Mouse (Mus musculus) hindbrain, embryonic 16.5 days (tissue): ENCODE data around the gene Izumo2. TPM values are rescaled to one million over a fixed set of nuclear protein-coding genes. Genes with fewer than 3 reads are reported as not detected.

Experiments used
- ATAC-seq: fragments of 200-750 bp; cut with Nextera tagmentation; 2 replicates; pipeline ENCODE4 v1.8.0; 2017; ENCODE audit warnings: moderate TSS enrichment, moderate library complexity
- H3K27ac ChIP-seq: fragments of 300-500 bp; sonication (generic); 2 replicates; pipeline ENCODE4 v1.5.1; 2014; ENCODE audit warnings: low read depth, mild to moderate bottlenecking, control low read depth, low read length, moderate library complexity
- H3K27me3 ChIP-seq: fragments of 300-500 bp; sonication (generic); replicated peaks from 2 replicates; pipeline ENCODE4 v1.6.1; 2014; ENCODE audit warnings: low read length; ENCODE audit not compliant: control insufficient read depth, insufficient read depth
- H3K36me3 ChIP-seq: fragments of 300-500 bp; sonication (generic); 2 replicates; pipeline ENCODE4 v1.6.1; 2014; ENCODE audit warnings: mild to moderate bottlenecking, low read length, moderate library complexity, mixed read lengths; ENCODE audit not compliant: control insufficient read depth, insufficient read depth
- H3K4me1 ChIP-seq: fragments of 300-500 bp; sonication (generic); 2 replicates; pipeline ENCODE4 v1.6.1; 2014; ENCODE audit warnings: low read depth, low read length; ENCODE audit not compliant: control insufficient read depth, insufficient read depth
- H3K4me2 ChIP-seq: fragments of 300-500 bp; sonication (generic); 2 replicates; pipeline ENCODE4 v1.6.1; 2014; ENCODE audit warnings: mild to moderate bottlenecking, low read length, control low read depth, moderate library complexity
- H3K4me3 ChIP-seq: fragments of 300-500 bp; sonication (generic); 2 replicates; pipeline ENCODE4 v1.5.1; 2014; ENCODE audit warnings: mild to moderate bottlenecking, low read length, control low read depth, moderate library complexity
- H3K9ac ChIP-seq: fragments of 300-500 bp; sonication (generic); 2 replicates; pipeline ENCODE4 v1.6.1; 2014; ENCODE audit warnings: low read depth, mild to moderate bottlenecking, control low read depth, low read length, moderate library complexity
- H3K9me3 ChIP-seq: fragments of 300-500 bp; sonication (generic); 2 replicates; pipeline ENCODE4 v1.6.1; 2014; ENCODE audit warnings: mild to moderate bottlenecking, low read length, moderate library complexity; ENCODE audit not compliant: control insufficient read depth
- WGBS: fragments of 180-500 bp; shearing (Covaris S2); extraction: QIAGEN DNeasy Blood & Tissue Kit; methylation state at CpG from one replicate; pipeline ENCODE4 v1.1.7; 2014; 5-methylcytosine and 5-hydroxymethylcytosine counted together
- polyA plus RNA-seq: library from polyadenylated mRNA; unstranded; fragments of >200 nt; fragmentation: Nextera tagmentation; extraction: Ambion mirVana; gene quantifications from 2 replicates; pipeline ENCODE4 v1.2.1, GENCODE M21; 2015

Izumo2 gene
- polyA plus RNA-seq: not detected in 2 replicates

GRCm38 (mm10) chr7:44708574-44708973 lies at the start of gene Izumo2:
Gene Izumo2 (plus strand): TSS chr7:44708742.
- Histone ChIP-seq H3K36me3 (no peaks in the 10 kb centered on the region), H3K27ac (no peak within 1 kb of the TSS), H3K27me3 (no peaks in the 10 kb centered on the region), H3K4me2 (no peak within 1 kb of the TSS), H3K4me1 (no peaks in the 10 kb centered on the region), H3K9ac (no peak within 1 kb of the TSS), H3K4me3 (no peak within 1 kb of the TSS), H3K9me3 (no peaks in the 10 kb centered on the region)
- 72% methylated on average over 14 of the region's 14 CpGs for WGBS
- no peak for ATAC-seq

DNA sequence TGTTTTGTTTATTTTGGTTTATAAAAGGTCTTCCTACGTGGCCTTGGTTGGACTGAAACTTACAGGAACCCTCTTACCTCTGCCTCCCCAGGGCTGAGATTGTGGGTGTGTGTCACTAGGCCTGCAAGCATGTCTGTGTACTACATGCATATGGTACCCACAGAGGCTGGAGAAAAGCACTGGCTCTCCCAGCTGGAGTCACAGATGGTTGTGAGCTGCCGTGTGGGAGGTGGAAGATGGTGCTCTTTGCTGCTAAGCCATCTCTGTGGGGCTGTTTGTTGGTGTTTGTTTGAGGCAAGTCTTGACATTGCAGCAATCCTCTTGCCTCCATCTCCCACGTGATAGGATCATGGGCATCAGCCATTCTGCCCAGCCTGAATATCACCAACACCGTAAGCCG lies 47.3 kb upstream of the Izumo2 start:
- no peak for ATAC-seq

GRCm38 (mm10) chr7:44662168-44662567 lies 46.4 kb upstream of the Izumo2 start:
- H3K27me3 ChIP-seq: no peaks in the 10 kb centered on the region
- no peak overlapping the region for H3K4me2 ChIP-seq
- no peaks in the 10 kb centered on the region for H3K36me3 ChIP-seq
- no peak overlapping the region for H3K27ac ChIP-seq
- no peak overlapping the region for H3K9ac ChIP-seq
- no peaks in the 10 kb centered on the region for H3K4me1 ChIP-seq
- no peaks in the 10 kb centered on the region for H3K9me3 ChIP-seq
- no peak overlapping the region for H3K4me3 ChIP-seq
- WGBS: 26% methylated on average over 8 of the region's 8 CpGs
- no peak for ATAC-seq

More for the DNA sequence above, 47.3 kb upstream of the Izumo2 start:
- Histone ChIP-seq H3K27ac (no peak overlapping the region), H3K9me3 (no peaks in the 10 kb centered on the region), H3K36me3 (no peaks in the 10 kb centered on the region), H3K9ac (no peak overlapping the region), H3K27me3 (no peaks in the 10 kb centered on the region), H3K4me2 (no peak overlapping the region), H3K4me1 (no peaks in the 10 kb centered on the region), H3K4me3 (no peak overlapping the region)
- 82% methylated on average over 5 of the region's 5 CpGs for WGBS

GRCm38 (mm10) chr7:44662569-44662968 lies 46.0 kb upstream of the Izumo2 start:
- no peaks in the 10 kb centered on the region for H3K4me1 ChIP-seq
- H3K9me3 ChIP-seq: no peaks in the 10 kb centered on the region
- no peaks in the 10 kb centered on the region for H3K27me3 ChIP-seq
- no peaks in the 10 kb centered on the region for H3K36me3 ChIP-seq
- H3K9ac ChIP-seq: no peak overlapping the region
- 10% methylated on average over 3 of the region's 3 CpGs for WGBS
- no peak overlapping the region for H3K4me2 ChIP-seq
- H3K27ac ChIP-seq: no peak overlapping the region
- H3K4me3 ChIP-seq: no peak overlapping the region
- no peak for ATAC-seq

DNA sequence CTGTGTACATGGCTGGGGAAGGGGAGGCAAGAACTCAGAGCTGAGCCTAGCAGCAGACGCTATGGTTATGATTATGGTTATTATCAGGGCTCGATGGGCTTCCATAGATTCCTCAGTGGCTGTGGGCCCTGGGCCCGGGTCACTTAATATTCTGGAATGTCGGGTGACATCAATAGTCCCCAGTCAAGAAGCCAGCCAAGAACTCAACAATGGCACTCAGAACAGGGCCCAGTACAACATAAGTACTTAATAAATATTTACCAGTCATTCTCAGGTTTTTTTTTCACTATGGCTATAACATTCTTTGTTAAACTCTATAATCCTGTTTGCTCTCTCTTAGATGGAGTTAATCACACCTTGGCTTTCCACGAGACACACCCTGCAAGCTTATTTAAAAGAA lies 45.0 kb upstream of the Izumo2 start:
- 84% methylated on average over 5 of the region's 5 CpGs for WGBS
- no peak overlapping the region for H3K4me3 ChIP-seq
- H3K27ac ChIP-seq: no peak overlapping the region
- no peaks in the 10 kb centered on the region for H3K9me3 ChIP-seq
- ATAC-seq: no peak
- H3K27me3 ChIP-seq: peaks cover 4% of the 10 kb centered on the region; the same call in 1 of the 2 replicates
- H3K4me1 ChIP-seq: no peaks in the 10 kb centered on the region
- no peak overlapping the region for H3K4me2 ChIP-seq
- no peaks in the 10 kb centered on the region for H3K36me3 ChIP-seq
- H3K9ac ChIP-seq: no peak overlapping the region

- WGBS: 43% methylated on average over 11 of the region's 11 CpGs
- Histone ChIP-seq H3K27me3 (peaks cover 5% of the 10 kb centered on the region; the same call in 1 of the 2 replicates), H3K9me3 (no peaks in the 10 kb centered on the region), H3K4me3 (no peak overlapping the region), H3K36me3 (no peaks in the 10 kb centered on the region), H3K4me2 (no peak overlapping the region), H3K9ac (no peak overlapping the region), H3K27ac (no peak overlapping the region), H3K4me1 (no peaks in the 10 kb centered on the region)
- ATAC-seq: no peak
Observed at GRCm38 (mm10) chr7:44664731-44665130, 43.8 kb upstream of the Izumo2 start.

DNA sequence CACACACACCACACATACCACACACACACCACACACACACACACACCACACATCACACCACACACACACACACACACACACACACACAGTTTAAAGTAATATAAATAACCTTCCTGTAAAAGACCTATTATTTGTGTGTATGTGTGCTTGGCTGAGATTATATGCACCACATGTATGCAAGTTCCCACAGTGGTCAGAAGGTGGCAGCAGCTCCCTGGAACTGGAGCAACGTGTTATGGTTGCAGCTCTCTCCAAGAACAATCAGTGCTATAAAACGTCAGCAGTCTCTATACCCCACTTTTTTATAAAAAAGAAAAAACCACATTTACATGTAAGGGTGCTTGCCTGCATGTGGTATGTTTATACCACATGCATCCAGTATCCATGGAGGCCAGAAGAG lies 42.1 kb upstream of the Izumo2 start:
- no peak overlapping the region for H3K4me3 ChIP-seq
- no peak for ATAC-seq
- H3K9me3 ChIP-seq: no peaks in the 10 kb centered on the region
- H3K4me2 ChIP-seq: no peak overlapping the region
- H3K36me3 ChIP-seq: no peaks in the 10 kb centered on the region
- H3K9ac ChIP-seq: no peak overlapping the region
- no peak overlapping the region for H3K27ac ChIP-seq
- peaks cover 10% of the 10 kb centered on the region; the same call in 1 of the 2 replicates for H3K27me3 ChIP-seq
- WGBS: 80% methylated on average over 2 of the region's 2 CpGs
- H3K4me1 ChIP-seq: peaks cover 7% of the 10 kb centered on the region

GRCm38 (mm10) chr7:44667996-44668738 lies 40.4 kb upstream of the Izumo2 start:
- no peak overlapping the region for H3K4me3 ChIP-seq
- no peaks in the 10 kb centered on the region for H3K9me3 ChIP-seq
- no peak overlapping the region for H3K27ac ChIP-seq
- no peak overlapping the region for H3K9ac ChIP-seq
- no peaks in the 10 kb centered on the region for H3K36me3 ChIP-seq
- no peak overlapping the region for H3K4me2 ChIP-seq
- H3K4me1 ChIP-seq: peaks cover 7% of the 10 kb centered on the region
- 76% methylated on average over 13 of the region's 13 CpGs for WGBS
- H3K27me3 ChIP-seq: peaks cover 10% of the 10 kb centered on the region; the same call in 1 of the 2 replicates
- ATAC-seq: no peak

DNA sequence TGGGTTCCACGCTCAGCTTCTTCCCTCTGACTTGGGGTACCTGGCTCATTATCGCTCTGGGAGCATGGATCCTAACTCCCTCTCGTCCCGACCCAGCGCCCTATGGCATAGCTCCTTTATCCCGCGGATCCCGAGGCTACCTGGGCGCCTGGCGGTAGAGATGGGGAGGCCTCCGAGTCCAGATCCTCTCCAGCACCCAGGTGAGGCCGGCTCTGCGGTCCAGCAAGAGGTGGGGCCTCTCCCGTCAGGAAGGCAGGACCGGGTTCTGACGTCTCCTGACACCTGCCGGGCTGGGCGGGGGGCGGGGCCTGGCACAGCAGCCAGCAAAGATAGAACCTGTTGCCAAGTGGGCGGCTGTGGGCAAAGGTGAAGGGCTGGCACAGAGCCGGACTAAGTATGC lies 39.4 kb upstream of the Izumo2 start:
- no peaks in the 10 kb centered on the region for H3K9me3 ChIP-seq
- no peak overlapping the region for H3K4me3 ChIP-seq
- WGBS: 16% methylated on average over 20 of the region's 21 CpGs
- no peak for ATAC-seq
- no peak overlapping the region for H3K27ac ChIP-seq
- peaks cover 10% of the 10 kb centered on the region; the same call in 1 of the 2 replicates for H3K27me3 ChIP-seq
- H3K4me1 ChIP-seq: peaks cover 7% of the 10 kb centered on the region
- no peak overlapping the region for H3K4me2 ChIP-seq
- no peak overlapping the region for H3K9ac ChIP-seq
- H3K36me3 ChIP-seq: no peaks in the 10 kb centered on the region
